Mouse (Mus musculus): ENCODE measurements around the gene Dis3l.

DNA sequence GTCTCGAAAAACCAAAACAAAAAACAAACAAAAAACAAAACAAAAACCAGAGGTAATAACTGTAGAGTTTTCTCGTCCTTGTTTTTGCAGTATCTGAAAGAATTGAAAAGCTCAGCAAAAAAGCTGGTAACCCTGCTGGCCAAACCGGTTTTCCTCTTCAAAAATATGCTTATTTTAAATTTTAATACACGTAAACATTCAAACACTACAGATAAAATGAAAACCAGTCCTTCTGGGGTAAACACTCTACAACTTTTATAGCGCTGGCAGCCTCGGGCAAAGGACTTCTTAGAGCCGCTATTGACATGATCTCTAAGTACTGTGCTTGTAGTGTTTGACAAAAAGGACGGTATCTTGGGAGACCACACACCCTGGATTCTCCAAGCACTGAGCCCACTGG lies 583 bp upstream of the Dis3l start:
- no peak for TF ChIP-seq TAL1 (IDR thresholded peaks at IDR 0.05; ENCODE audit: low read length)
- TF ChIP-seq GATA1 (IDR thresholded peaks at IDR 0.05; ENCODE audit: low read length): no peak
